Mouse (Mus musculus): ENCODE data around the gene Filip1.
"Not testable (repeated sequence)": the region's sequence is repeated elsewhere in the genome, so short reads cannot be mapped to it uniquely, and the experiment has no call there.

Filip1 gene

DNA sequence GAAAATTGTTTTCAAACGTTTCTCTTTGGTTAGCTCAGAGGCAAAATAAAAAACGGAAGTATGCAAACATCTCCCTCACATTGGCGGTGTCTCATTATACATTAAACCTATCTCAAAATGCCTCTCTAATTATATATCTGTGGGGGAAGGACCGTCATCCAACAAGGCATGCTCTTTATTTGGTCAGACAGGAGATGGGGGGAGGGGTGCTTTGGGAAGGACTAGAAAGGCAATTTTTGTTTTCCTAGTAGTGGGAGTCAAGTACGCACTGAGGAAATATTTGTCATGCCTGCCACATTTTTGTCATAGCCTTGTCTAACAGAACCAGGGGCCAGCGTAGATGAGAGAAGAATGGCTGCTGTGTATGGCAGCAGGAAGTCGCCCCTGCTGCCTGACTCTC is at the start of gene Filip1:
Filip1 (minus strand) TSS at position 101 of the 400 bp plus-strand sequence.
- no peak for DNase-seq (ENCODE audit: extremely low read depth, low read depth, low spot score)

DNA sequence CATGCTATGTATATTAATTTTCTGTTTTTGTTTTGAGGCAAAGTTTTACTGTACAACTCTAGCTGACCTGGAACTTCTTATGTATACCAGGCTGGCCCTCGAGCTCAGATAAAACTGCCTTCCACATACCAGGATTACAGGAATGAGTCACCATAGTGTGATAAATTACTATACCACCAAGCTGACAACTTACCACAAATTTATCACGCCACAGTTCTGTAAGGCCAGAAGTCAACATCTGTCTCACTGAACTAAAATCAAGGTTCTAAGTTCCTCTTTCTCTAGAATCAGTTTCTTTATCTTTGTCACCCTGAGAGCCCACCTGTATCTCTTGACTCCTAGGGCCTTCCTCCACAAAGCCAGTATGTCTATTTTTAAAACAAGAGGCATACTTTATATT is 45.0 kb upstream of the Filip1 start:
- no peak for DNase-seq (ENCODE audit: extremely low read depth, low read depth, low spot score)

DNA sequence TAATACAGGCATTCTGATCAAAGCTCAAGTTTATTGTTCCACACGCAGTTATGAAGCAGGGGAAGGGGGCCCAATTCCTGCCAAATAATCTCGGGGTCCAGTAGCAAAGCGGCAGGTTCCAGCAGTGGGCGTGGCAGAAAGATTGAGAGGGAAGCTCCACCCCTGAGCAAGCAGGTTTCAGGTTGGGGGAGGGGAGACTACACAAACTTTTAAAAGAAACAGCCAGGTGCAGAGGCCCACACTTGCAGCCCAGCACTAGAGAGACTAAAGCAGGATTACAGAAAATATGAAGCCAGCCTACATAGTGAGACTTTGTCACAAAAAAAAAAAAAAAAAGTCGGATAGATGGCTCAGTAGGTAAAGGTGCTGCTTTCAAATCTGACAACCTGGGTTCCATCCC is 40.3 kb upstream of the Filip1 start:
- no peak for DNase-seq (ENCODE audit: extremely low read depth, low read depth, low spot score)

DNA sequence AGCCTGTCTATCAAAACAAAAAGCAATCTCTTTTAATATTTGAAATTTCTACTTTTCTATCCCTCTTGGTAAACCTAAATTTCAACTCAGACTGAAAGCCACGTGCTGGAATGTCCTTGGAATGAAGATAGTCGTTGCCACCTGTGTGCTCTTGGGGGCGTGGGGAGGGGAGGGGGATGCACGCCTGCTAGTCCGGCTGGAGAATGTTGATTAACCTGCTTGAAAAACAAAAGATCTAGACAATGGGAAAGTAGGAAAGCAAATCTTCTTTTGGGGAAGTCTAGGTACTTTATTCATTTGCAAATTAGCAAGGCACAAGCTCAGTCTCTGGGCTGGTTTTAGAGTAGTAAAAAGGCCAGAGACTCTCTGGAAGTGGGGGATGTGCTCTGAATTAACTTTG is 36.6 kb upstream of the Filip1 start:
- not testable (repeated sequence) for DNase-seq (ENCODE audit: extremely low read depth, low read depth, low spot score)

DNA sequence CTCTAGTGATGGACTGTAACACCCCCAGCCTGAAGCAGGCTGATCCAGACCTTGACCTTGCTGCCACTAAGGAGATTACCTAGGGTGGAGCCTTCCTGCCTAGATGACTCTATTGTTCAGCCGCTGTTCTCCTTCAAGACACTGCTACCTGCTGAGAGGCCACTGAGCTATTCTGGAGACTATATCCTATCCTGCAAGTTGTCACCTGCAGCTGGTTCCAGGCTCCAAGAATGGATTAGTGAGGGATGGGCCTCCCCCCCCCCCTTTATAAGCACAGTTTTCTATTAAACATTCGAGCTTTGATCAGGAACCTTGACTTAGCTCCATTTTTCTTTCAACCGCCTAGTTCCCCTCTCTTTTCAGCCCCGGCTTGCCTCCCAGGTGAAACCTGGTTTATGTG is 31.6 kb upstream of the Filip1 start:
- not testable (repeated sequence) for DNase-seq (ENCODE audit: extremely low read depth, low read depth, low spot score)

DNA sequence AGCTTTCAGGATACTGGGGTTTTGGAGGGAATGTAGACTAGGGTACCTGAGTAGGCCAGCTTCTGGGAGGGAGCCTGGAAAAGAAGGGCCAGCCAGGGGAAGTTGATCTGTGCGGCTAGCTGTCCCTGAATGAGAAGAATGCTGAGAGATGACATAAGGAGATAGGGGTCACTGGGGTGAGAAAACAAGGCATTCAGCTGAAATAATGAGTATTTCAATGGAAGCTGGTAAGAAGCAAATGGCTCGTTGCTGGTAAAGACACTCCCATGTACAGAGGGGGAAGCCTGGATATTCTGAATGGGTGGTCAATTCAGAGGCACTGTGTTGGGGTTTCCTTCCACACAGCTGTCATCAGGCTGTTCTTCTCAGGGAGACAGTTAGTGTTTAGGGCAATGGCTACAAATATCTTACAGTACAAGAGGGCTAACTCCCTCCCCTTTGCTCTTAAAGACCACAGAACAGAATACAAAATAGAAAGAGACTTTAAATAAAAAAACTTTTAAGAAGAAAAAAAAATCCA is 26.7 kb upstream of the Filip1 start:
- no peak for DNase-seq (ENCODE audit: extremely low read depth, low read depth, low spot score)

DNA sequence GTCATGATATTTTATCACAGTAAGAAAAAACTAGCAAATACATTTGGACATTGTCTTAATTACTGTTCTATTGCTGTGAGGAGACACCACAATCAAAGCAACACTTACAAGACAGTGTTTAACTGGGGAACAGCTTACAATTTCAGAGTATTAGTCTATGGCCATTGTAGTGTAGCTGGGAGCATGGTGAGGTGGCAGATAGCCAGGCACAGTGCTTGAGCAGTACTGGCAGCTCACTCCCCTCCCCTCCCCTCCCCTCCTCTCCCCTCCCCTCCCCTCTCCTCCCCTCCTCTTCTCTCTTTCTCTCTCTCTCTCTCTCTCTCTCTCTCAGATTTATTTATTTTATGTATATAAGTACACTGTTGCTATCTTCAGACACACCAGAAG is 25.3 kb upstream of the Filip1 start:
- no peak for DNase-seq (ENCODE audit: extremely low read depth, low read depth, low spot score)

DNA sequence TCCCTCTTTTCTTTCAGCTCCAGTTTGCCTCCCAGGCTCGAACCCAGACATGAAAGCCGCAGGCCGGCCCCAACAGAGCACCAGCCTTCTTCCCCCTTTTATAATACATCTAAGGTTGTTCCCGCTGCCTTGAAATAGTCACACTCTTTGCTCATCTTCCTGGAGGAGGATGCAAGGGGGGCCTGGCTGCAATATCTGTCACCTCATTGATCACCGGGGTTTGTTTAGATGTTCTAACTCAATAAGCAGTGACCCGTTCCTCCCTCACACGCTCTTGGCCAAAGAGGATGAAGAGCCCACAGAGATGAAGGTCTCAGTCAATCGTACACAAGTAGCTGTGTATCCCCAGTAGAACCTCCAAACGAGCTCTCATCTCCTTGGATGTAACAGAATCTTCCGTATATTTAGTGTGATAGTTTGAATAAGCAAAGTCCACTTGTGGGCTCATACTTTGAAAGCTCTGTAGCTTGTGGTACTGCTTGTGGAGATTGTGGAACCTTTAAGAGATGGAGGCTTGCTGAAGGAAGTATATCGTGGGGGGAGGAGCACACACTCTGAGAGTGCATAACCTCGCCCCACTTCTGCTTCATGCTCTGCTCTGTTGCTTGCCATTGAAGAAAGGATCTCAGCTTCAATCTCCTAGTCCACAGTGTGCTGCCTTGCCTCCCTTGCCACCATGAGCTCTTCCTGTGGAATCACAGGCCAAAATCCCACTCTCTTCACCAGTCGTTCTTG is 24.8 kb upstream of the Filip1 start:
- DNase-seq (ENCODE audit: extremely low read depth, low read depth, low spot score), result no peak

DNA sequence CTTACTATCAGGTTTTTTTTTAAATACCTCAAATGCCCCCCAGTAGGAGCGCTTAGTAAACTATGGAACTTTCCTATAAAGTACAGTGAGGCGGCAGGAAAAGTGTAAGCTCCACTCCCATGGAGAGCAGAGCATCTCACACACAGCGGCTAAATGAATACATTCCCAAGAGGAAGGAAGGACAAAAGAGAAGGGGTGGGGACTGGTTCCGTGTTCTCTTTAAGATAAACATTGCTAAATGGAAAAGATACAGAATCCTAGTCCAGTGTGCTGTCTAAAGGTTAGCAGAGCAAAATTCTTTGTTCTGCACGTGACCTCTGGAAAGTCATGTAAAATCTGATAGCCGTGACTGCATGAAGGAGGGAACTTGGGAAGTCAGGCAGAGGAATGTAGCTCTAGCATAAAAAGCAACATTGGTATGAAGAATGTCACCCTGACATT is 13.9 kb upstream of the Filip1 start:
- DNase-seq (ENCODE audit: extremely low read depth, low read depth, low spot score), result no peak

DNA sequence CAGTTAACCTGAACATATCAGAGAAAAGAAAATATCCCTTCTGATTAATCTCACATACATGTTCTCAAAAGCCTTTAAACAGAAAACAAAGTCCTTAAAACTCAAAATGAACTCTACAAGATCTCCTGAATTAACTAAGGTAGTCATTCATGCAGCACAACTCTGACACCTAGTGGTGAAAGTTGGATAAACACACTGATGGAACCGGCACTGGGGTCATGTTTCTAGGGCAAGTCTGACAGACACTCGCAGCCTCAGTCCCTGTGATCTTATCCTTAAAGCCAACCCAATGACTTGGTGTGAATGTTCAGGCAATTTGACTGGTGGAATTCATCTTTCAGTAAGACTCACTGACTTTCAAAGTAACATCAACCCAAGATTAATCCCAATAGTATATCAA is 13.4 kb upstream of the Filip1 start:
- no peak for DNase-seq (ENCODE audit: extremely low read depth, low read depth, low spot score)

DNA sequence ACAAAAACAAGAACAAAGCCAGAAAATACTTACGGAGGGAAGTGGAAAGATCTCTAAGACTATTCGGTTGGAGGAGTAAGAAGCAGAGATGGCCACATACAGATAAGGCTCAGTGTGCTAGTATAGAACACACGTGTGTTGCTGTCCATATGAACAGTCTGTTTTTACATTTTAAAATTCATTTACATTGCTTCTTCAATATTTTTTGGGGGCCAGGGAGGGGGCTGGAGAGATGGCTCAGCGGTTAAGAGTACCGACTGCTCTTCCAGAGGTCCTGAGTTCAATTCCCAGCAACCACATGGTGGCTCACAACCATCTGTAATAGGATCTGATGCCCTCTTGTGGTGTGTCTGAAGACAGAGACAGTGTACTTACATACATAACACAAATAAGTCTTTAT is 12.7 kb upstream of the Filip1 start:
- not testable (repeated sequence) for DNase-seq (ENCODE audit: extremely low read depth, low read depth, low spot score)

DNA sequence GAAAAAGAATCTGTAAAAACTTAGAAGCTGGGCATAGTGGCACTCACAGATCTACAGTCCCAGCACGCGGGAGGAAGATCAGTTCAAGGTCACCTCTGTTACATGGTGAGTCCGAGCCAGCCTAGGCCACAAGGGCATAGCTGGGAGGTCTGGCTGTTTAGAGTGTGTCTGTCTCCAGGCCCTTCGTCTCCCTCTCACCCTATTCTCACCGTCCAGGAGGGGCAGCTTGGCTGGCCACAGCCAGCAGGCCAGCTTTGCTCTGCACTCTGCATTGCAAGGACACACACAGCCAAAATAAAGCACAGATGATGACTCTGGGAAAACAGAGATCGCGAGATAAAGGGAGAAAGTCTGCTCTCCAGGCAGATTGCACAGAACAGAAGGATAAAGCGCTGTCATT is 10.2 kb upstream of the Filip1 start:
- DNase-seq (ENCODE audit: extremely low read depth, low read depth, low spot score), result no peak

DNA sequence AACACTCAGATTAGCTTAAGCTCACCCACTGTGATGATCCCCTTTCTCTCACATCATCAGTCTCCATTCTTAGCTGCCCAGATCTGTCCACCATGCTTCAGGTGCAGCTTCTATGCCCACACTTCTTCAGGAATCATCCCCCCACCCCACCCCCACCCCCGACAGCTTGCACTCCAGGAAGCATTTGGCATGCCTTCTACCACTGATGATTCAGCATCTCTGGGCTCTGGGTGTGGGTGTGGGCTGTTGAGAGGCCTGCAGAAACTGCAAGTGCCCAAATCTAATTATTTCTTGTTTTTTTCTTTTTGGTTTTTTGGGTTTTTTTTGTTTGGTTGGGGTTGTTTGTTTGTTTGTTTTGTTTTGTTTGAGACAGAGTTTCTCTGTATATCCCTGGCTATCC is 9.0 kb upstream of the Filip1 start:
- DNase-seq (ENCODE audit: extremely low read depth, low read depth, low spot score), result no peak

DNA sequence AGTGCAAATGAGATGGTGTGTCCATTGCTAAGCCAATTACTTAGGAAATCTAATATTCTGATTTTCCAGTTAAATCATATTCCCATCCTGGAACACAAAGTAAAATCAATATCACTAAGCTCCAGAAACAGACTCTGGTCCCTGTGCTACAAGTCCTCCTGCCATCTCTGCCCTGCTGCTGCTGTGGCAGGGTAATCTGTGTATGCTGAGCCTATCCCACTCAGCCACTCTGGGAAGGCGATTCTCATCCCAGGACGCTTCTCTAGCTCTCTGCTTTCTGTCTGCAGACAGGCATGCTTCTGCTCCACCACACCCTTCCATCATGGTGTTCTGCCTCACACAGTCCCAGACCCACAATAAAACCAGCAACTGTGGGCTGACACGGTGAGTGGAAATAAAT is 7.8 kb upstream of the Filip1 start:
- DNase-seq (ENCODE audit: extremely low read depth, low read depth, low spot score), result no peak

DNA sequence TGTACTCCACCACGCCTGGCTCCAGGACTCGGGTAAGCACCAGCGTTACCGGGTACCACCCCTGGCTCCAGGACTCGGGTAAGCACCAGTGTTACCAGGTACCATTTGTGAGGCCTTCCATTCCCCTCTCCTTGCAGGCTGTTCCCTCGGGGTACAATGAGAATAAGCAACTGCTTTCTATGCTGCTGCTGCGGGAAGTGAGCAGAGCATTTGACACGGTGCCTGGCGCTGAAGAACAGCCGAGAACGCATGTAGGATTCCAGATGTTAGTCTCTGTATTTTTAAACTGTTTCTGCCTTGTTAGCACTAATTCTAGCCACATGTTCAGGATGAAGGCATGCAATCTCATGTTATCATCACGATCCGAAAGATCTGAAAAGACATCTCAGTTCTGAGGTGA is 635 bp downstream of the Filip1 start:
- no peak for DNase-seq (ENCODE audit: extremely low read depth, low read depth, low spot score)

DNA sequence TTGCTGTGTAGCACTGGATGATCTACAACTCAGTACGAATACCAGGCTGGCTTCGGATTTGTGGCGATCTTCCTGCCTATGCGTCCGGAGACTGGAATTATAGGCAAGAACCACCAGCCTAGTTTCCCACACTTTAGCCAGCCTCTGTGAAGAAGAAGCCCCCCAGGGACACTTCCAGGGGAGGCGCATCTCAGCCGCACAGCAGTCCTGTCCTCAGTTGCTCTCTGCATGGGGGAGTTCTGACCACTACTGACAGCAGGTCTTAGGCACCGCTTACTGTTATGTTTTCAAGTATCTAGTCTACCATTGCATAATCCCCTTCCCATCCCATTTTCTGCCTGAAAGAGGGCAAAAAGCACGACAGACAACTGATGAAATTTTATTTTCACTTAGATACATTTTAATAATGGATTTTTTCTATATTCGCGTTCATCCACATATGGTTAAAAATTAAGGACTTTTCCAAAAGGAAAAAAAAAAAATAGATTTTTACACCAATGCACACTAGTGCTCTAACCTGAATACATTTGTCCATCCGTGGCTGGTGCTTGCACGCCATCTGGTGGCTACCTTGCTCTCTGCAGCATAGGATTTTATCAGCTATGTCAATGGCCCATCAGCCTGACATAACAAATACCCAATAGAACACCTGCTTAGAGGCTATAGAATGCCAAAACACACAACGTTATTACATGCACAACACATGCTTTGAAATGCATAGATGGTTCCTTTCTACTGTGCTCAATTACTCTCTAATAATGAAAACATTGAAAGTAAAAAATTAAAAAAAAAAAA is 10.1 kb downstream of the Filip1 start:
- no peak for DNase-seq (ENCODE audit: extremely low read depth, low read depth, low spot score)

DNA sequence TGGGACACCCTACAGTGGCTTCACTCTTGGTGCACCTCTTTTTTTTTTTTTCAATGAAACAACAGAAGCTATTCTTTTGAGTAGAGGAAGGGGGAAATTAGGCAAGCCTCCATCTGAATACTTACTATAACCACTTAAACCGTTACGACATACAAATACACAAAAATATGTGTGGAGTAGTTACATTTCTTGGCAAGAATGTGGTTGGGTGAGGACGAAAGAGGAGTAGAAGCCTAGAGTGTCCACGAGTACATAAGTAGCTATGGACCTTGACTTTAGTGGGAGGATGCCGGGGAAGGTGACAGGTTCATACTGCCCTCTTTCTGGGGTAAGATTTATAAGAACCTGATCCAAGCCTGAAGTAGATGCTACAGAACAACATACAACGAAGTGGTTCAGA is 15.4 kb downstream of the Filip1 start:
- DNase-seq (ENCODE audit: extremely low read depth, low read depth, low spot score), result no peak

DNA sequence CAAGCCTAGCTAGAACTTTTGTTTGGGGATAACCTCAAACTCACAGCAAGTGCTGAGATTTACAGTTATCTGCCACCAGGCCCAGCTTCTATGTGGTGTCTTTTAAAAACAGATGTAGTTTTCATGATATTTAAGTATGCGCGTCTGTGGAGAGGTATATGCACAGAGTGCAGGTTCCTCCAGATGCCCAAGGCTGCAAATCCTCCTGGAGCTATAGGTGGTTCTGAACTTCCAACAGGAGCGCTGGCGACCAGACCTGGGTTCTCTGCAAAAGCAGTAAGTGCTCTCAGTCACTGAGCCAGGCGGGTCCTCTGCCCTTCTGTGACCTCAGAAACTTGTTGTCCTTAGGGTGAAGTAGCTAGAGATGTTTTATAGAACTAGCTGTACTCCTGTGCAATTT is 18.4 kb downstream of the Filip1 start:
- no peak for DNase-seq (ENCODE audit: extremely low read depth, low read depth, low spot score)

DNA sequence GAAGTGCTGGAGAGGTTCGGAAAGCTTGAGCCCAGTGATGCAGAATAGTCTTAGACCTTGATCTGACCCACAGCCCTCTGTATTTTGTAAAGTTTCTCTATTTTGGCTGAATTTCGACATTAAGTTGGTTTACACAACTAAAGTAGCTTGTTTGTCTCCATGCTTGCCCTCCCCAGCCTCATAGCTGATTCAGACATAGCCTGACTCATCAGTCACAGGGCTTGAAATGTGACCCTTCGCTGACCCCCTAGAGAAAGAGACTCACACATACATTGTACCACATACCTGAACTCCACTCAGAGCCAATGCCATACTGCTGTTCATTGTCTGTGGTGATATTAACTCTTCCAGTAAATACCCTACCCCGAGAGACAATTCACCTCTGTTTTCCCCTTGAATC is 19.6 kb downstream of the Filip1 start:
- DNase-seq (ENCODE audit: extremely low read depth, low read depth, low spot score), result no peak

DNA sequence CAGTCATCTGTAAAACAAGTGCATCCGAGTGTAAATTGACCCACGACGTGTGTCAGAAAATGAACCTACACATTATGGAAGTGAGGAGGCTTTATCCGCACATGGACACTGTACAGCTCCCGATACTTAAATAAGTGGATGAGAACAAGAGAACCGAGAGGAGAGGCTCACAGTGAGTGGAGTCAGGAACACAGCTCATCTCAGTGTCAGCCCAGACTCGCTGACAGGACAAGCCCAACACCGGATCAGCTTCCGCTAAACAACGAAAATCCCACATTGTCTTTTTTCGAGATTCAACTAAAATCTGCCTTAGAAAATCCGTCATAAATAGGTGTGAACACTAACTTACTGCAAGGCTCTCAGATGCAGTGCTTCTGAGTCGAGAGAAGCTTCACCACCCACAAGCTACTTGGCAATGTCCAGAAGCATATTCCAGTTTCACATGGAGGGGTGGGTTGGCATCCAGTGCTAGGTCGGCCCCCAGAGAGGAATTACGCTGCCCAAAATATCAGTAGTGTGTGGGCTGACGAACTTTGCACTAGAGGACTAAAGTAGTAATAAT is 22.1 kb downstream of the Filip1 start:
- no peak for DNase-seq (ENCODE audit: extremely low read depth, low read depth, low spot score)

DNA sequence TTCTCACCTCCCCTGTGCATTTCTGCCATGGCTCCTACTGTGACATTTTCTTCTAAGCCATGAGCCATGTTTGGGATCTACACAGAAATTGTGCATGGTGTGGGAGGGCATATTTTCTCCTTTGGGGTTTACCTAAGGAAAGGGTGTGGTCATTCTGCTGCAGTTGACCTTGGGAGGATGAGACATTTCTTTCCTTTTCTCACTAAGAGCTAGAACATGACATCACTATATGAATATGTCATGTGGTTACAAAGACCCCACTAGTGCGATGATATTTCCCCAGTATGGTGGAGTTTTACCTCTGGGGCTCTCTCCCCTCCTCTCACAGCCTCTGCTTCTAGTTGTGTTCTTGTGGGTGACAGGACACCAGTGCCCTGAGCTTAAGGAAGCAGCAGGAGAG is 22.9 kb downstream of the Filip1 start:
- DNase-seq (ENCODE audit: extremely low read depth, low read depth, low spot score), result no peak

DNA sequence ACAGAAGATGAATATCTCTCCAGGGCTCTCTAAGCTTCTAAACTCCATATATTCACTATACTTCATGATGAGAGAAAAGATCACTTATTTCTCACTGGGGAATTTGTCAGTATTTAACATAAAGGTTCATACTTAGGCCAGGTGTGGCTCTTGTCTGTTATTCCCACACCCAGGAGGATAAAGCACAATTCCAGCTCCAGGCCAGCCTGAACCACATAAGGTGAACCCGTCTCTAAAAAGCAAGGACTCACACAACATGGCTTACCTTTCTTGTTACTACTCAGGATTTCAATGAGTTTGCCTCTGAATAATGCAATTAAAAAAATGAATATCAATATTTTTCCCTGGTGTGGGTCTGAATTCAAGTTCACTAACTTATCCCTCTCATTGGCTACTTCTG is 23.6 kb downstream of the Filip1 start:
- DNase-seq (ENCODE audit: extremely low read depth, low read depth, low spot score), result no peak
